Mouse (Mus musculus) CH12.LX (cell line): ENCODE measurements around the gene Rrp7a.

Experiments used
- CTCF ChIP-seq, 2 experiments: IDR thresholded peaks in 1 of 2; conservative IDR thresholded peaks in 1 of 2; 2 replicates each; pipeline ENCODE4 v1.5.1; 2011 to 2012; ENCODE audit warnings: low read depth in 2 of 2, low read length in 2 of 2, improper control_type of control experiment in 1 of 2, inconsistent platforms in 1 of 2, mild to moderate bottlenecking in 1 of 2, moderate library complexity in 1 of 2
- EP300 ChIP-seq: IDR thresholded peaks from 2 replicates; pipeline ENCODE4 v1.6.1; 2011; ENCODE audit warnings: low read length, improper control_type of control experiment
- MAX ChIP-seq: IDR thresholded peaks from 2 replicates; pipeline ENCODE4 v1.6.1; 2011; ENCODE audit warnings: low read length, improper control_type of control experiment
- ZKSCAN1 ChIP-seq: IDR thresholded peaks from 2 replicates; pipeline ENCODE4 v1.6.1; 2012; ENCODE audit warnings: low read depth, inconsistent platforms, low read length, improper control_type of control experiment, borderline replicate concordance

DNA sequence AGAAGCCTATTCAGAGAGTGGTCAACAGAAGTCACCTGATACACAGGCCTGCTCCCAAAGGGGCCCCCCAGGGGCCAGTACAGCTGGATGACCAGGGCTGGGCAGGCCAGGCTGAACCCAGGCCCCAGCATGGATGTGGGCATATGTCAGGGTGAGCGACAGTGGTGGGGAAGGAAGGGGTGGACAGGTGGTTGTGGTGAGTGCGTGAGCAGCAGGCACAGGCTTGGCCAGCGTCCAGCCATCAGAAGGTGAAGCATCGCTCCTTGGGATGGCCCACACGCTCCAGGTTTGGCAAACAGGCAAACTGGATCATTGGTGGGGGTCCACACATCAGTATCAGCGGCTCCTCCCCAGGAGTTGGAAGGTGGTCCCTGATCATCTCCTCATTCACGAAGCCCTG is 31.7 kb upstream of the Rrp7a start:
- no peak for TF ChIP-seq ZKSCAN1
- TF ChIP-seq CTCF (conservative IDR thresholded peaks at IDR 0.05 in 1 of 2, IDR thresholded peaks at IDR 0.05 in 1 of 2; ENCODE audit: low read depth in 2 of 2, low read length in 2 of 2): no peak
- no peak for TF ChIP-seq EP300
- no peak for TF ChIP-seq MAX
